Mouse (Mus musculus) ovary, postnatal 14 days (tissue): ENCODE measurements at regions not wholly inside any gene's neighbourhood (a gene's known extent, or its start where the extent isn't known, plus 50 kb on each side); places are given as distances from the start of the nearest gene placed in this dataset.

Experiments used
- DNase-seq: peaks from one replicate; pipeline ENCODE4 v3.0.0; 2022; ENCODE audit warnings: low spot score

- no peak for DNase-seq
Observed at GRCm38 (mm10) chr4:81969621-81970115, 527.1 kb upstream of the Mpdz start.

DNA sequence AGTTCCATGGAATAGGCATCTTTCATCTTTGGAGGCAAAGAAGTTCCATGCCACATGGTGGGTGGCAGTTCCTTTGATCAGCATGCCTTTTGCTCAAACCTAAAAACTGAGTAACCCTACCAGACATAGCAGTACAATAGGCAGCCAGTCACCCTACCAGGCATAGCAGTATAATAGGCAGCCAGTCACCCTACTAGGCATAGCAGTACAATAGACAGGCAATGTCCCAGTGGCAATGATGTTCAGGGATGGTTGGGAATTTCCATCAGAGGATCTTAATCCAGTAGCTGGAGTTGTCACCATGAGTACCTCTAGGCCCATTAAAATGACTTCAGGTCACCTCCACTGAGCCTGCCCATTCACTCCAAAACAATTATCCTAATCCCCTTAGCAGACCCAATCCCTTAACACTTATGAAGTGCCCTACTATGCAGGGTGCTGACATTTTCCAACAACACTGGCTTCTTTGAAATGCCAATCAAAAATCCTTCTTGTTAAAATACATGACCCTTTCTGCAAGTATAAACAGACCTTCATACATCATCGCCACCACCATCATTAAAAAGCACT, 523.5 kb upstream of the Mpdz start:
- no peak for DNase-seq

DNA sequence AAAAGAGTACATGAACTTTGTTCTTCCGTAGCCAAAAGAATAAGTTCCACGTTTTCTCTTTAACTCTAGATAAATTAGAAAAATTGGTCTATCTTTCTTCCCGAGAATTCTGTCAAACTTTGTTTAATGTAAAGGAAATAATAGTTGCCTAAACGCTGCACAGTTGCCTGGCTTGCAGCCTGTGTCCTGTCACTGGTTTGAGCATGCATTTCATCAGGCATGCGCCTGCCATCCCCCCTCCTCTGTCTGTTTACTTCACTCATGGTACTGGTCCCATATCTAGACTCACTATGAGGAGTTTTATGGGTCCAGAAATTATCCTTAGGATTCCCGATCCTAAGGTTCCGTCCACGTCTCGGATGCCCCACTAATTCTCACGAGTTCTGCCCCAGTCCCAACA, 520.5 kb upstream of the Mpdz start:
- DNase-seq: no peak

DNA sequence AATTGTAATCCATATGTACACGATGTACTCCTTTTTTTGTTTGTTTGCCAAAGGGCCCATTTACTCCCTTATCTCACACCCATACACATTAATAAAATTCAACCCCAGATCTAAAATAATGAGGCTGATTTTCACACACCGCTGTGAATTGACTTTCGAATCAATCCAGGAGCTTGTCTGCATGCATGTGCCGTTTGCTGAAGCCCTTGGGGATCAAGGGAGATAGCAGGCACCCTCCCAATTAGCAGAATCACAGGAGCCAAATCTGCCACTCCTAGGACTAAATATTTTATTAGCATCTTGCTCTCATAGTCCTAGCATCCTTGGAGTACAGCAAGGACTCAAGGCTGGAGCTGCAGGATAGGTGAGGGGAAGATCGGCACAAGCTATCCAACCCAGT, 520.0 kb upstream of the Mpdz start:
- DNase-seq: no peak

- DNase-seq: no peak
Observed at GRCm38 (mm10) chr4:81960552-81961534, 518.2 kb upstream of the Mpdz start.

GRCm38 (mm10) chr4:81956926-81957694, 514.5 kb upstream of the Mpdz start:
- DNase-seq: no peak

DNA sequence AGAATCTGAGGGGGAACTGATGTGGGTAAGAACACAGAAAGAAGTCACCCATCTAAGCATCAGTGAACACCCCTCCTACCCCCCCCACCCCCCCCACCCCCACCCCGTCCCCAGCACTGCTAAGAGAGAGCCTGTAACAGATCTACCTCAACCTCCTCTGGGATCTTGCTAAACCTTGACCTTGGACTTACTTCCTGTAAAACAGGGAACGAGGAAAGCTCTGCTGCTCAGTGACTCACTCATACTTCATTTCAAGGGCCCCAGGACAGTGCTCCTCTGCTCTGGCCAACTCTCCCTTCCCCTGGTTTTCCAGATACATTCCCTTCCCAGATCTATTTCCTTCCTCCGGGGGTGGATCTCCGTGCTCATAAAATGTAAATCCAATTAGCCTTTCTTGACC, 510.4 kb upstream of the Mpdz start:
- no peak for DNase-seq

- no peak for DNase-seq
Observed at GRCm38 (mm10) chr4:81937384-81937783, 494.8 kb upstream of the Mpdz start.

DNA sequence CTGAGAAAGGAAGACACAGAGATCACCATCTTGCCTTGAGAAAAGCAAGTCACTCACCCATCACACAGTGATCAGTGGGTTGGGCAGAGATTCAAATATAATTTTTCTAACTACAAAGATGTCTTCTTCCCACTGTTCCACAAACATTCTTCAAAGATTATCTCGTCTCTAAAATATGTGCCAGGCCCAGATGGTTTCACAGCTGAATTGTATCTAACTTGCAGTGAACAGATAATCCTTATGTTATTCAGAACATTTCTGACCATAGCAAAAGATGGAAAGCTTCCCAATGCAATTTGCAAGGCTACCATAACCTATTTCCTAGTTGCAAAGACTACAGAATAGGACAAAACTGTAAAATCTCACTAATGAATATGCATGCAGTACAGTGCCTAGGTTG, 488.3 kb upstream of the Mpdz start:
- DNase-seq: no peak

GRCm38 (mm10) chr4:81928581-81929244, 486.1 kb upstream of the Mpdz start:
- DNase-seq: no peak

DNA sequence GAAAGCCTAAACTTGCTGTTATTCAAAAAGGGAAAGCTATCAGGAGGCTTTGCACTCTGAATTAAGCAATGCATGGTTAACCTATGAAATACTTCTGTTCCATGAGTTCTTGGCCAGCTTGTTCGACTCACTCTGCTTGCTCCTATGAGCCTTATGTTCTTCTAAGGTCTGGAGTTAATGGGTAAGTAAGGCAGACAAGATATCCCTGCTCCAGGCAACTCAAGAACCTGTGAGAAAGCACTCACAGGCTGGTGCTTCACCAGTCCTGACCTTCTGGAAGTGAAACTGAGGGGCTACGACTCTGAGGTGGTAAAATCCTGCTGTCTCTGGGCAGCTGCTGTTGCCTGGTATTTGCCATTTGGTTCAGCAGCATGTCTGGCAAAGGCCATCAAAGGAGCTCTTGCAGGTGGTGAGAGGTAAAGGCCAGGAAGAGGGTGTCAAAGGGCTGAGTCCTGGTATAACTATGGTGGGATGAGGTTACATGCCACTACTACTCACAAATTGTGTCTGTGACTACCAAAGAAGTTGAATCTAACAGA, 484.6 kb upstream of the Mpdz start:
- no peak for DNase-seq

DNA sequence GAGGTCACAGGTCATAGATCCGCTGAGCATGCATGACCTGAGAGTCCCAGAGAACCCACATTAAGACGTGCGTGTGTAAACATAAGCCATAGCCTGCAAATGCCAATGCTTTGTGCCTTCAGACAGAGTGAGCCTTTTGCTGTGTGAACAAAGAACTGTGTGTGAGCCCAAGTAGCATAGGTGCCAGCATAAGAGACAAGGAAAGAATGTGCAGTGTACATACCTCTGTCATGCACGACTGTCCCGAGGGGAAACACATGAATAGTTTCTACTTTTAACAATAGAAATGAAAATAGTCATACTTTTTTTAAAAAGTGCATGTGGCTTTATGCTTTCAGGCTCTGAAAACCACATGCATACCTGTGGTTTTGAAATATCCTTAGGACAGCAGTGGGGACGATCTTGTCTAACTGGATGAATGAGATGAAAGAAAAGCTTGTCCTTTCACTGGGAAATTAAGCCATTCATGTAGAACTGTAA, 484.1 kb upstream of the Mpdz start:
- DNase-seq: no peak

DNA sequence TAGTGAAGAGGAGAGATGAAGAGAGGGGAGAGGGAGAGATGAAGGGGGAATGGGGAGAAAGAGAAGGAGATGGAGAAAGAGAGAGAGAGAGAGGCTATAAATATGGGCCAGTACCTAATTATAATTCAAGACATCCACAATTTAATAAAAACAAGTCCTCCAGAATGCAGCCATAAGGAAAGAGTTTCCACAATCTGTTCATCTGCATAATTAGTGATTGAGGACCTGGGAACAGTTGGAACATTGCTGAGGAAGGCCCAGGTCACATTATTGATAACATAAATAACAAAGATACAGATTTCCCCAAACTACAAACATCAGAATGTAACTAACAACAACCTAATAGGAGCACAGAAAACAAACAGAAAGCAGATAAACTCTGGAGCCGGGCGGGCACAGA, 483.0 kb upstream of the Mpdz start:
- DNase-seq: no peak

DNA sequence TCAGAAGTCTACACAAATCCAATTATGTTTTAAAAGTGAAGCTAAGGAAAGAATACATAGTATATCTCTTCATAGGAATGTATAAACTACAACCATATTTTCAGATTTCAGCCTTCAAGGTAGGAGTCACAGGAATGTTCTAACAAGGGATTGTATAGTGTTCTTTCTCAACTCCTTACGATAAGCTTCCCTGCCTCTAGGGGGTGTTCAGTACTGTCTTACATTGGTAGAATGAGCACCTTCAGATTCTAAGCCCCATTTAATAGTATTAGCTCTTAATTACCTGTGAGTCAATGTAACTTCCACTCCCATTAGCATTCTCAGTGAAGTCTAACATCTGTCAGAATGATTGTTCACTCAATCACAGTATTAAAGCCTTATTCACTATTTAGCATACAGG, 481.5 kb upstream of the Mpdz start:
- DNase-seq: no peak

DNA sequence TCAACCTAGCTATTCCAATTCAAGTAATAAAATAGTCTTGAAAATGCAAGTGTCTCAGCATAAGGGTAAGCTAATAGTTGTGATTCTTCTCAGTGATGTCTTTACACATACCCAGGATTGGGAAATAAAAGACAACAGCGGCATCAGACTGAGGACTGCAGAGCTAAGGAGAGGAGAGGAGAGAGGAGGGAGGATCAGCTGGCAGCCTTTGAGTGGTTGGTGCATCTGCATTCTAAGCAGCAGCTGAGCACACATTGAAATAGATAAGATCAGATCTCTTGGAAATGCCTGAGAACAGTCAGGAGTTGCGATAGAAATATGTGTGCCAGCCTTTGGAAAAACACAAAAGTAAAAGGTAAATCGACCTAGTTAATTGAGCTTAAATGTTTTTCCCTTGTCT, 480.3 kb upstream of the Mpdz start:
- no peak for DNase-seq

GRCm38 (mm10) chr4:81914971-81915370, 472.4 kb upstream of the Mpdz start:
- DNase-seq: no peak

GRCm38 (mm10) chr4:81913296-81913695, 470.7 kb upstream of the Mpdz start:
- no peak for DNase-seq

DNA sequence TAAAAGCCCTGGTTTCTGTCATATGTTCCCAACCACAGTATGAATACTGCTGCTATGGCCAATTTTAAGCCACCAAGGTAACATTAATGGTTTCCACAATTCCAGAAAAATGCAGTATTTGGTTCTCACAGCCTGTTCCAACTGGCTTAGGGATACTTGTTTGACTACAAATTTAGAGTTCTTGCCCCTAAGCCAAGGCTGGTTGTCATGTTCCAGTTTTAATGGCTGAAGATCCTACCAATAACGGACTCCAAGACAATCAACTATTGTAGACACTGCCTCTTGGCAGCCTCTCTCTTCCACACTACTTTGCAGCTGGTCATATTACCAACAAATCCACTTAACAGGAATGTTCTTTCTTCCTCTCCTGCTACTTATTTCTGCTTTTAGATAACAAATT, 470.0 kb upstream of the Mpdz start:
- no peak for DNase-seq

DNA sequence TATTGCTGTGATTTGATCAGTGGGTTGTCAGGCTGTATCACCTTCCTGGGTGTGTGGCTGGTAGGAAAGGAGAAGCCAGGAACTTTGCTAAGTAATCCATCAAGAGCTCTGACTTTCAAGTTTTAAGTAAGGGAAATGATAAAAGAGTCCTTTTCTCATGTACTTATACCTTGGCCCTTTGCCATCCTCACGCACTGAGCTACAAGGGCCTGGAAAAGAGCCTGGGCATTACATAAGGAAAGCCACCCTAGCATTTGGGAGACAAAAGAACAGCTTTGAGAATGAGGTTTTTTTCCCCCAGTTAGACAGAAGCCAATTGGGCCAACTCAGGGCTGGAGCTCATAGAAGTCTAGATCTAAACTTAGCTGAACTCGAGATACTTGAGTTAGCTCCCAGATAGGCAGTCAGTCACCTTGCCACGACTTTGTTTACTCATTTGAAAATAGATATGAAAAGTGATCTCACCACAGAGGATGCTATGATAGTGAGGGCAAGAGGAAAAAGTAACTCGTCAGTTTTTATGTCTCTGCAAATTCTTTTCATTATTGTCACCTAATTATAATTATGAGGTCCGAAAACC, 457.4 kb upstream of the Mpdz start:
- no peak for DNase-seq

DNA sequence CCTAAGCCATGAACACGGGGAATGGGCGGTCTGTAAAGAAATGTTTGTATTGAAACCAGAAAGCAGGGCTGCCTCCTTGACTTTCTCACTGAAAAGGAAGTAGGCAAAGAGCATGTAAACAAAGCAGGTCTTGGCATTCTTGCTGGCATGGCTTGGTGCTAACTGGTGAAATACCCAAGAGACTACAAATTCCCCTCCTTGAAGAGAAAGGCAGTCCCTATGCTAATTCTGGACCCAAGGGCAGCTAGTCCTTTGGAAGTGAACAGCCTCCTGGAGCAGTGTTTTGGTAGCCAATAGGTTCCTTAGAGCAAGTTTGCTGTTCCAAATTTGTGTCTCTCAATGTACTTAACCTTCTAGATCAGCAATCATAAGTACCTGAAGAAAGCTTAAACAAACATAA, 456.0 kb upstream of the Mpdz start:
- no peak for DNase-seq

GRCm38 (mm10) chr4:81897451-81897850, 454.8 kb upstream of the Mpdz start:
- DNase-seq: no peak
